8 mouse cellular contexts compared by ENCODE assay signal in the genomic region with DNA sequence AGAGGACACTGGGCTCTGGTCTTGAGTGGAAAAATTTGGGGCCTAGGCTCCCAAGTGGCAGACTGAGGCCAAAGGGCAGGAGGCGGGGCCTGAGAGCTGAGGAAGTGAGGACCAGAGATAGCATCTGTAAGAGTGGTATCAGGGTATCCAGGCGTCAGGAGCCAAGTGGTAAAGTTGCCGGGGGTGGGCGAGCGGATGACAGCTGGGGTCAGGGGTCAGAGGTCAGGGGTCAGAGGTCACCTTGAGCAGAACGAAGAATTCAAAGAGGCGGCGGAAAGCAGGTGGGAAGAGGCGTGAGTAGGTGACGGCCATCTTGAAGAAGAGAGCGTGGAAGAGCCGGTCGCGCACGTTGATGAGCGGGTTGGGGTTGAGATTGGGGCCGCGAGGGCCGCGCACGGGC. TPM values are rescaled to one million over a fixed set of nuclear protein-coding genes. Genes with fewer than 3 reads are reported as not detected.
A peak's percentile ranks its signal among the peaks of the same experiment; 100 is the strongest.
DNase-seq lines count a peak whose midpoint lies in the region; ATAC-seq lines count a peak whose summit lies in the region.

No protein-coding gene starts in this region.

- H3K4me2 ChIP-seq in limb, embryonic 15.5 days: peak overlapping the region; percentile 92
- H3K4me2 ChIP-seq in midbrain, embryonic 16.5 days (ENCODE audit: low read length): peak overlapping the region; percentile 90

- WGBS in limb, embryonic 15.5 days: 2% methylated on average over 18 of the region's 21 CpGs
- 4% methylated on average over 15 of the region's 21 CpGs for WGBS in midbrain, embryonic 16.5 days

- peaks cover 52% of the 10 kb centered on the region for H3K4me1 ChIP-seq in limb, embryonic 15.5 days
- peaks cover 41% of the 10 kb centered on the region for H3K4me1 ChIP-seq in midbrain, embryonic 16.5 days (ENCODE audit: control insufficient read depth, insufficient read depth, low read length)

- H3K9ac ChIP-seq in limb, embryonic 15.5 days: peak overlapping the region; percentile 91
- H3K9ac ChIP-seq in midbrain, embryonic 16.5 days (ENCODE audit: low read depth, low read length): peak overlapping the region; percentile 88

- H3K9me3 ChIP-seq in limb, embryonic 15.5 days: no peaks in the 10 kb centered on the region
- H3K9me3 ChIP-seq in midbrain, embryonic 16.5 days (replicated peaks; ENCODE audit: control insufficient read depth, low read length, poor library complexity, severe bottlenecking): no peaks in the 10 kb centered on the region

- peak overlapping the region; percentile 99 for H3K27ac ChIP-seq in limb, embryonic 15.5 days
- H3K27ac ChIP-seq in midbrain, embryonic 16.5 days (ENCODE audit: low read length): peak overlapping the region; percentile 95

- H3K4me3 ChIP-seq in limb, embryonic 15.5 days: peak overlapping the region; percentile 81
- H3K4me3 ChIP-seq in midbrain, embryonic 16.5 days (ENCODE audit: low read depth, low read length): peak overlapping the region; percentile 76

- H3K36me3 ChIP-seq in limb, embryonic 15.5 days: peaks cover 16% of the 10 kb centered on the region
- peaks cover 7% of the 10 kb centered on the region for H3K36me3 ChIP-seq in midbrain, embryonic 16.5 days (ENCODE audit: control insufficient read depth, insufficient read depth, low read length)

- no peak for ATAC-seq in CD4-positive, CD25-positive, alpha-beta regulatory T cell, adult 4 months
- no peak for ATAC-seq in limb, embryonic 15.5 days (ENCODE audit: insufficient number of reproducible peaks, low FRiP score, low TSS enrichment, low read depth)
- ATAC-seq in midbrain, embryonic 16.5 days: peak; percentile 5; the same call in 1 of the 2 replicates

- H3K27me3 ChIP-seq in limb, embryonic 15.5 days: no peaks in the 10 kb centered on the region
- H3K27me3 ChIP-seq in midbrain, embryonic 16.5 days (ENCODE audit: control insufficient read depth, insufficient read depth, low read depth, low read length): peaks cover 9% of the 10 kb centered on the region

- DNase-seq in CD4-positive, CD25-positive, alpha-beta regulatory T cell, adult 2 months (ENCODE audit: low read depth, low spot score): peak; percentile 85
- DNase-seq in embryo, embryonic 11 days: peak; percentile 68
- DNase-seq in heart, adult 18-20 months: peak; percentile 73 to 76
- peak; percentile 80 to 87 for DNase-seq in kidney, adult 8-10 months
- DNase-seq in spleen, postnatal 14 days (ENCODE audit: low spot score in 2 of 2): peak; percentile 52 to 57

RNA-seq across cellular contexts. Expression of gene Tmem259, which starts 0.5 kb away (rescaled TPM):
- polyA plus RNA-seq in CD4-positive, CD25-positive, alpha-beta regulatory T cell, adult 4 months (2017; shearing (Covaris generic)): 1 to 10 TPM; 1.2 to 2.5 TPM
- 100 to 1,000 TPM; 120 TPM for total RNA-seq in heart, adult 18-20 months (2021)
- 19.3 and 20.1 TPM in 2 replicates for polyA plus RNA-seq in limb, embryonic 15.5 days (2015; fragmentation: Nextera tagmentation; extraction: Ambion mirVana)
- 15.3 and 16.2 TPM in 2 replicates for polyA plus RNA-seq in midbrain, embryonic 16.5 days (2015; fragmentation: Nextera tagmentation; extraction: Ambion mirVana)

RNA-seq across cellular contexts. Expression of gene Cnn2, which starts 4.7 kb away (rescaled TPM):
- 100 to 1,000 TPM; 904 to 969 TPM for polyA plus RNA-seq in CD4-positive, CD25-positive, alpha-beta regulatory T cell, adult 4 months (2017; shearing (Covaris generic))
- 10 to 100 TPM; 28.3 to 32.6 TPM for total RNA-seq in heart, adult 18-20 months (2021)
- polyA plus RNA-seq in limb, embryonic 15.5 days (2015; fragmentation: Nextera tagmentation; extraction: Ambion mirVana): 264 and 270 TPM in 2 replicates
- 25.7 and 26.2 TPM in 2 replicates for polyA plus RNA-seq in midbrain, embryonic 16.5 days (2015; fragmentation: Nextera tagmentation; extraction: Ambion mirVana)

RNA-seq across cellular contexts. Expression of gene Abca7, which starts 12.6 kb away (rescaled TPM):
- polyA plus RNA-seq in CD4-positive, CD25-positive, alpha-beta regulatory T cell, adult 4 months (2017; shearing (Covaris generic)): 10 to 100 TPM; 11.4 to 16.4 TPM
- total RNA-seq in heart, adult 18-20 months (2021): 1 to 10 TPM; 6.5 to 7.6 TPM
- 3.3 and 3.4 TPM in 2 replicates for polyA plus RNA-seq in limb, embryonic 15.5 days (2015; fragmentation: Nextera tagmentation; extraction: Ambion mirVana)
- 4.1 and 4.8 TPM in 2 replicates for polyA plus RNA-seq in midbrain, embryonic 16.5 days (2015; fragmentation: Nextera tagmentation; extraction: Ambion mirVana)

RNA-seq across cellular contexts. Expression of gene Grin3b, which starts 13.2 kb away (rescaled TPM):
- polyA plus RNA-seq in CD4-positive, CD25-positive, alpha-beta regulatory T cell, adult 4 months (2017; shearing (Covaris generic)): under 1 TPM in 1 of 2 experiments, not detected in 1; 0.58 TPM
- under 1 TPM; 0.57 to 0.67 TPM for total RNA-seq in heart, adult 18-20 months (2021)
- 0.40 and 0.64 TPM in 2 replicates for polyA plus RNA-seq in limb, embryonic 15.5 days (2015; fragmentation: Nextera tagmentation; extraction: Ambion mirVana)
- 0.20 and 0.28 TPM in 2 replicates for polyA plus RNA-seq in midbrain, embryonic 16.5 days (2015; fragmentation: Nextera tagmentation; extraction: Ambion mirVana)

RNA-seq across cellular contexts. Expression of gene Wdr18, which starts 23.7 kb away (rescaled TPM):
- 10 to 100 TPM; 65.1 to 77.5 TPM for polyA plus RNA-seq in CD4-positive, CD25-positive, alpha-beta regulatory T cell, adult 4 months (2017; shearing (Covaris generic))
- total RNA-seq in heart, adult 18-20 months (2021): 10 to 100 TPM; 33.1 to 33.6 TPM
- polyA plus RNA-seq in limb, embryonic 15.5 days (2015; fragmentation: Nextera tagmentation; extraction: Ambion mirVana): 81.7 and 83.6 TPM in 2 replicates
- 79.5 and 89.4 TPM in 2 replicates for polyA plus RNA-seq in midbrain, embryonic 16.5 days (2015; fragmentation: Nextera tagmentation; extraction: Ambion mirVana)
